Mouse (Mus musculus) cerebellum, adult 11-12 months (tissue): Measurements from ENCODE around the gene Hsd17b2.

ENCODE experiments used
- DNase-seq: peaks from one replicate; pipeline ENCODE4 v3.0.0; 2022

The Hsd17b2 gene

DNA sequence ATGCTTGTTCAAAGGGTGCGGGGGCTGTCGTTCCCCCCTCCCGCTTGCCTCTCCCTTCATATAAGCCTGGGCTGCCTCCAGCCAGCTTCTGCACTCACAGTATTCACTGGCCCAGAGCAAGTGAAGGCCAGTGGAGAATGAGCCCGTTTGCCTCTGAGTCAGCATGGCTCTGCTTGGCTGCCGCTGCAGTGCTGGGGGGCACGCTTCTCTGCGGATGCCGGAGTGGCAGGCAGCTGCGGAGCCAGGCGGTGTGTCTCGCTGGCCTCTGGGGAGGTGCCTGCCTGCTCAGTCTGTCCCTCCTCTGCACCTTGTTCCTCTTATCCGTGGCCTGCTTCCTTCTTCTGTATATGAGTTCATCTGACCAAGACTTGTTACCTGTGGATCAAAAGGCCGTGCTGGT is at the start of gene Hsd17b2:
Gene Hsd17b2 (plus strand): TSS at position 46 of the 400 bp plus-strand sequence.
- no peak for DNase-seq

DNA sequence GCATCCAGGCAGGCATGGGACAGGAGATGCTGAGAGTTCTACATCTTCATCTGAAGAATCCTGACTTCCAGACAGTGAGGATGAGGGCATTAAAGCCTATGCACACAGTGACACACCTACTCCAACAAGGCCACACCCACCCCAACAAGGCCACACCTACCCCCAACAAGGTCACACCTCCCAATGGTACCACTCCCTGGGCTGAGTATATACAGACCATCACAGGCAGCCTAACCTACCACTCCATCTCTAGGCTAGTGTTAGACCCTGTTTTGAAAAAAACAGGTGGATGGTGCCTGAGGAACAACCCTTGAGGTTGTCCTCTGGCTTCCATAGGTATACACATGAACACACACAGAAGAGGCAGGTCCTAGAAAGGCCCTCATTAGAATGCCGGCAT is 49.4 kb upstream of the Hsd17b2 start:
- no peak for DNase-seq

DNA sequence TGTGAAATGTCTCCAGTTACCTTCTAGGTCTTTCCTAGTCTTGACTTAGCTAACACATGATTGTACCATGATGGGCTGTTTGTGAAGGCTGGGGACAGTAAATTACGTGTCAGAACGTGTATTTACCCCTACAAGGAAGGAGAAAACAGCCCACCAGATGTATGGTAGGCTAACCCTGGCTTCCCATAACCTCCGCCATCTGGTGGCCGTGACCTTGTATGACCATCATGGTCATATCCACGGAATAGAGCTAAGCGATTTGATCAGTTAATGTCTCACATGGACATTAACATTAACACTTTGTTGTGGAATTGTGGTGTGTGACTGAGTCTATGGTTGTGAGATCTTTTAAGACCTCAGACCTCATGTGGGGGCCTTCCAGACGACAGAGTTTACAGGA is 42.7 kb upstream of the Hsd17b2 start:
- no peak for DNase-seq

DNA sequence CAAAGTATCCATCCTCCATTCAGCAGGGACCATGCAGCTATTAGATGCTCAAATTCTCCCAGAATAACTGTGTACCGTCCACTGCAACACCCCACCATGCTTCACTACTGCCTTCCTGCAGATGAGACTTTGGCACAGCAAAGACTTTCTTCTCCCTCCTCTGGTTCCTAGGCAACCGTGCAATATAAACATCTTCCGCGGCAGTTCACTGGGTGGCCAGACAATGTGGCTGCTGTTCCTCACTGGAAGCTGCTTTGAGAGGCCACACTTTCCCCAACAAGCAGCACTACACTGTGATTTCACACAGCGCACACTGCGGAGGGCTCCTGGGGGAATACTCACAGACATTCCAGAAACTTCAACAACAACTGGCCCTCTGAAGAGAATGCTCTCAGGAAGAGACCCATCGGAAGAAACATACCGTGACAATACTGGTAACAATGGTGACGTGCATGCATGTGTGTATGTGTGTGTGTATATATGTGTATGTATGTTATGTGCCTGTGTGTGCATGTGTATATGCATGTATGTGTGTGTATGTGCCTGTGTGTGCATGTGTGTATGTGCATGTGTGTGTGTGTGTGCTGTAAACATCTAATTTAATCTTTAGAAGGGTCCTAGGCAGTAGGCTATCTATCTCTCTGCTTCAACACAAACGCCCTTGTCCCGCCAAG is 41.2 kb upstream of the Hsd17b2 start:
- DNase-seq = no peak

DNA sequence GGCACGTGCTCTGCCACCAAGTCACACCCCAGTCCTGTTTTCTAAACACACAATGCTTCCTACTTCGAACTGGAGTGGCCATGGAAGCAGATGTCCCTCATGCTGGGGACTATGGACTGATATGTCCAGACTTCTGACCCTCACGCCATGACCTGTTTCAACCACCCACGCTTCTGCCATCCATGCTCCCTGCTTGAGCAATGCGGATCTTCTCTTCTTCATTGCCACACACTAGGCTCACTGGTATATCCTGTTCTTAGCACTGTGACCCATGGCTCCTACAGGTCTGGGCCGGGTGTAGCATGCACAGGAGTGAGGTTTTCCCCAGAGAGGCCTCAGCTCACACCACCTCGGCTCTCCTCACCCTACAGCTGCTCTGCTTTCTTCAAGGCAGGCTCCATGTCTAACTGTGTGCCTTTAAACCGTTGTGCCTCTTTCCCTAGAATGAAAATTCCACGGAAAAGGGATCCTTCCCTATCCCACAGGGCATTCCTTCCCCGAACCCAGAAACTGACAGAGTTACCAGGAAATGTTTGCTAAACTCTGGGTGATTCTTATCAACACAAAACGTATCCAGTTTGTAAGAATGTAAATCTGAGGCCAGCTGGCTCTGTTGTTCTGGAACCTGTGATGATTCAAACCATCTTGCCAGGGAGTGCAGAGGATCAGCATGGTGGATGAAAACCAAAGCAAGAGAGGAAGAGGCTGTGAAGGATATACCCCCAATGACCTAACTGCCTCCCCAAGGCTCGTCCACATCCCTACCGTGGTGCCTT is 34.2 kb upstream of the Hsd17b2 start:
- DNase-seq = no peak

DNA sequence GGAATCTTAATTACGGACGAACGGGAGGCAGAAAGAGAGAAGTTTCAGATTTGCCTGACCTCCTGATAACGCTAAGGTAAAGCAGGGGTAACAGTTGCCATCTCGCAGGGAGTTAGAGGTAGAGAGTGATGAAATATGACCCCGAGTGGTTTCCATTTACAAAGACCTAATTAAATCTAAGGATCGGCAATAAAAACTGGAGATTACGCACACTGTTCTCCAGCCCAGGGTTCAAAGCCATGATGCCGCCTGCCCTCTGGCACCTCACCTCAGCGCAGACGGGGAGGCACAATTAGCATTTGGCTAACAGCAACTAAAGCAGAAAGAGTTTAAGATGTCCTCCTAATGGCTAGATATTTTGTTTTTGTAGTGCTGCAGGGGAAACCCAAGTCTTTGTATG is 31.2 kb upstream of the Hsd17b2 start:
- no peak for DNase-seq

DNA sequence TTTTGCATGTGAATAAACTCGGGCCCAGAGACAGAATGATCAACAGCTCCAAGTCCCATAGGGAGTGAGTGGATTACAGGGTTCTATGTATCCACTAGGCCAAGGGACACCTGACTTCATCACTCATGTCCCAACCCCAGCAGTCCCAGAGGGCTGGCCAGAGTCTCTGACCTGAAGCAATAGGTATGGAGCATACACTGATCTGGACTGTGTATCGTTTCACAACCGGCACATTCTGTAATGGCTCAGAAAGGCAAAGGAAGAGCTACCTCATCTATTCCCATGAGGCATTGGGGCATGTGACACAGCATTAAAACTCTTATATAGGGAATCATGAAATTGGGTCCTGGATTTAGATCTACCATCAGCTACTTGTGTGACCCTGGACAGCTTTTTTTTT is 29.1 kb upstream of the Hsd17b2 start:
- DNase-seq = no peak

DNA sequence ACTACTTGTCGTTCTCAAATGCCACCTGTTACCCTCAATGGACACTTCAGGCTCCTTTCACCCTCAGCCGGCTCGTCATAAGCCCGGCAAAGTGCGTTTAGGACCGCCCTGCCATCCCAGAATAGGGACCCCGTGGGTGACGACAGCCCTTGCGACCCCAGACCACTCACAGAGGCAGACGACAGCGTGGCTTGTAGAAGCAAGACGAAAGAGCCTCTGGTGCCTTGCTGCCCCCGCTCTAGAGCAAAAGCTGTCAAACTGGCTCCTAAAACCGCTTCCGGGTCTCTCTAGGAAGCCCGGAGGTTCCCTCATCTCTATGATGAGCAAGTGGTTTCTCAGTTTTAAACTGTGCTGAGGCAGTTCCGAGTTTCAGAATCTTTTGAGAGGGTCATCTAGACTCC is 28.3 kb upstream of the Hsd17b2 start, which contains the start of gene Sdr42e1:
Gene Sdr42e1 (minus strand): TSS at position 260 of the 401 bp plus-strand sequence.
- no peak for DNase-seq

DNA sequence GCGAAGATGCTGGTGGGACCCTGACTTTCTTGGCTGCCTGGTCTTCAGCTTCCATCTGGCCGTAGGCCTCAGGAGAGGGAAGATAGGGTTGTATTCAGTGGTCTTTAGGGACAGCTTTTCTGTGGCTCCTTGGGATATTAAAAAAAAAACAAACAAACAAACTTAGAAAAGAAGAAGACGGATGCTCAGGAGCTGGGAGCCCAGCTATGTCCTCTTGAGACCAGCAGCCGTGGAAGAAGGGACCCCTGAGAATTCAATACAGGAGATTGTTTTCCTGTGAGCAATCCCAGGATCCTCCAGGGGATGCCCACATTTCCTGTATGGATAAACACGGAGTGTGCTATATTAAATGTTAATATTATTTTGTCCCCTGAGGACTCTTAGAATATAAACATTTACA is 26.5 kb upstream of the Hsd17b2 start:
- no peak for DNase-seq

DNA sequence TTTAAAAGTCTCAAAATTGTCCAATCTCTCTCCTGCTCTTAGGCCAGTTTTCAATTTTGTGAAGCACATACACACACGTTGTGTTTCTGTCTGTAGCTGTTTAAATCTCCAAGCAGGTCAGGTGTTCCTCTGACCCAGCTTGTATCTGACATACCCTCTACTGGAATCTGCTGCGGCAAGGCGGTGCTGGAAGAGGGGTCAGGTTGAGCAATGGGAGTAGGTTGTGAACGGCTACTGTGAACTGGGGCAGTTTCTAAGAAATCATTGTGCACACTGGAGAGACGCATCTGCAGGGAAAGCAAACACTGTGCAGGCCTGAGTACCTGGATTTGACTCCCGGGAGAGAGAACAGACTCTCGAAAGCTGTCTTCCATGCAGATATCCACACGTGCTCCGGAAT is 25.2 kb upstream of the Hsd17b2 start:
- DNase-seq = no peak

DNA sequence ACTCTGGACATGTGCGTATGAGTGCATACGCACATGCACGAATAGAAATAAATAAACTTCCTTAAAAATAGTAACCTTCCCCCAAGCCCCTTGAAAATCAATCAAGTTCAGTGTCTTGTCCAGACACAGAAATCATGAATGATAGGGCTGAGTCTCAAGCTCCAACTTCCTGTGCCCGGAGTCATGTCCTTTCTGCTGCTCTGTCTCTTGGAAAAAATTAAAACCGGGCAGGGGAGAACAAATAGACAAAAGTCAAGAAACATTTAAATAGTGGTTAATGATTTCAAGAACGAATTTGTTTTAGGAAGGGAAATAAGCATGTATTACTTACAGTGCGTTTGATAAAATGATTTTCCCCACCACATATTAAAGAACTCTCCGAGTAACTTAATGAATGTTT is 24.7 kb upstream of the Hsd17b2 start:
- DNase-seq = no peak

DNA sequence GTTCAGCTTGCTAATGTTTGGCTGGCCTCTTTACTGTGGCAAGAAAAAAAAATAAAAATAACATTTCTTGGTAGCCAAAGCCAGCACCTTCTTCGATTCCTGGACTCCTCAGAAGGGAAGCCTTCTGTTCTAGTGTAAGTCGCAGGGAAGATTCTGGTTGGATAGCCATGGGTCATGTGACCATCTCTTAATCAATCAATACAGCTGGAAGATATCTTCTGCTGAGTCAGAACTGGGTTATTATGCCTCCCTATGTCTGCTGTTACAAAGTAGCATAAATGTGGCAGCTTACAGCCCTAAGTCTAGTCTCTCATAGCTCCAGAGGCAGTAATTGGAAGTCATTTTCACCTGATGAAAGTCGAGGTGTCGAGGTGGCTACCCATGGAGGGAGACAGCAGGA is 23.1 kb upstream of the Hsd17b2 start:
- DNase-seq = no peak

DNA sequence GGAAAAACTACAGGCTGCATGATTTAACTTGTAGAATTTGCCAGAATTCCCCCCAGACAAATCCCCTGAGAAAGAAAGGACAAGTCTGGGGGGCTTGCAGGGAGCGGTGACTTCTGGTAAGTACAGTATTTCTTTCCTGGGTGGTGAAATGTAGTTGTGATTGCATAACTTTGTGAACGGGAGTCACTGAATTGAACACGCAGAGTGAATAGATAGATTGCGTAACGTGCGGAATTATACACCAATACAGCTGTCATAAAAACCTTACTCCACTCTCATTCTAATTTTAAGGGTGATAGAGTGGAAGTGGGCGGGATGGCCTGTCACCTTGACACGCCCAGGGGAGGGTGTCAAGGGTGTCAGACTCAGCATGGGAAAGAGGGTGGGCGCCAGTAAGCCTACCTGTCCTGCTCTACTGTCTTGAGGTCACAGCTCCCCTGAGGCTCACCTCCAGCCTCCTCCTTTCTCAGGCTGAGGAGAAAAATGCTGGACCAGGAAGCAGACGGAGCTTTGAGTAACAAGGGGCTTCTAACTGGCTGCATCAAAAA is 17.7 kb upstream of the Hsd17b2 start:
- no peak for DNase-seq

DNA sequence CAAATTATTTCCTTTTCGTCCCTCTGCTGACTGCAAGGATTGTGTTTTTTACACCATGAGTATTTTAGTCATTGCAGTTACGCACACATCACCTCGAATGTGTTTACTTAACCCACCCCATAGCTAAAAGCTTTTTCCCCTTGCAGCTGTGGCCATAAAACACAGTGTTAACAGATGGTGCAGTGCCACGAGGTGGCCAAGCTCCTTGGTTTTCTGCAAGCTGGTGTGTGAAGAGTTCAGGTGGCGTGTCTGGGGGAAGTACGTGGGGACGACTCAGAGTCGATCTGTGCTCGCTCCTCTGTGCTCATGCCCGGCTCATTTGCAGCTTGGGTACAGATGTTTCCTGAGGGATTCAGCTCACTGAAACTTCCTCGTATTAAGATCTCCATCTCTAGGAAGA is 17.2 kb upstream of the Hsd17b2 start:
- no peak for DNase-seq

DNA sequence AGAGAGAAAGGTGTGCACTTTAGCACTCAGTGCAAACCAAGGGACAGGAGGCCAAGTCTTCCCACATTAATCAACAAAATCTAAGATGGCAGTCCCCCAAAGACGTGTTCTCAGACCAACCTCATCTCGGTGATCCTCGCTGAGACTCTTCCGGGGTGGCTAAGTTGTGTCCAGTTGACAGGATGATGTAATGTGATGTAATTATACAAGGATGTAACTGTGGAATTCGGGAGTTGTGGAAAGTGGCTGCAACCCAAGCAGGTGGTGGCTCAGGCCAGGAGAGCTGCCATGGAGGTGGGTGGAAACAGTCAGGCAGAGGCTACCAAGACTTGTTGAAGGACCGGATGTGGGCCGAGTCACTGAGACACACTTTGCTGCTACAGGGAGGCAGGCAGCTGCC is 13.8 kb upstream of the Hsd17b2 start:
- no peak for DNase-seq

DNA sequence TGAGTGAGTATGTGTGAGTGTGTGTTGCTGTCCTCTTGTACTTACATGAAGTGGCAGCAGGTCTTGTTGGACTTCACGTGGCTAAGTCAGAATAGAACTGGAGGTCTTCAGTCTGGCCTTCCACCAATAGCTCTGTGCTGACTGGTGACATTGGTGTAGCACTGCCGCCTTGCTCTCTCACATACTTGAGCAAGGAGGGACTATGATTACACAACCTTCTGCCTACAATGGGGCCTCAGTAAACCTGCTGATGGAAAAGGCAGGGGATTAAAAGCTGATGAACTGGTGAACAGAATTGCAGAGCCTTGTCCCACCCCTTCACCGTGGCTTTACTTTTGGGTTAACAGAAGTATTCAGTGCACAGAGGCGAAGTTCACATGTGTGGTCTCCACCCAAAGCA is 9.6 kb upstream of the Hsd17b2 start:
- no peak for DNase-seq

DNA sequence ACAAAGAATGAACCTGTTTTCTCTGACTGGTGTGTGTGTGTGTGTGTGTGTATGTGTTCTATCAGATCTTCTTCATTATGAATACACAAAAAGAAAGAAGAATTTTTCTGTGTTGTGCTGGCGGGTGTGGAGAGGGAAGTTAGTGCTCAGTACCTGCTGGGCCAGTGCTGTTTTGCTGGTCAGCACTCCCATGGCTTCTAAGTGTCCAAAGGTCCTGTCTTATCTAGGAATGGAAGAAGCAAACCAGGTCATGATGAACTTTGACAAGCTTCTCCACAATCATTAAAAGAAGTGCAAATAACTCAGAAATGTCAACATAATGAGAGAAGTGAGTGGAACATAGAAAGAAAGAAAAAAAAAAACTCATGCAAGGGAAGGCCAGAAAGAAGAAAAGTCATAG is 6.1 kb upstream of the Hsd17b2 start:
- no peak for DNase-seq

DNA sequence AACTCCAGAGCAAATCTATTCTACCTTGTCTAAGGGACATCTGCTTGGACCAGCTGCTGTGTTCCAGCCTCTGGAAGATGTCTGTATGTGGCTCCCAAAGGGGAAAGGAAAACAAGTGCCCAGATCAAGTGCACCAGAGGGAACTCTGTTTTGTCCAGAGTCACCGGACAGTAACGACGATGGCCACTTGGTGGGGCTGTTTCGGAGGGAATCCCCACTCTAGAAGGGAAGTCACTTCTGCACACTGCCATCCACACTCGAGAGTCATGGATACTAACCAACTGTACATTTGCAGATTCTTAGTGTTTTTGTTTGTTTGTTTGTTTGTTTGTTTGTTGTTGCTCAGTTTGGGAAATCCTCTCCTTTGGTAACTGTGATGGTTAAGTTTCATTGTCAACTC is 4.5 kb upstream of the Hsd17b2 start:
- DNase-seq = no peak

DNA sequence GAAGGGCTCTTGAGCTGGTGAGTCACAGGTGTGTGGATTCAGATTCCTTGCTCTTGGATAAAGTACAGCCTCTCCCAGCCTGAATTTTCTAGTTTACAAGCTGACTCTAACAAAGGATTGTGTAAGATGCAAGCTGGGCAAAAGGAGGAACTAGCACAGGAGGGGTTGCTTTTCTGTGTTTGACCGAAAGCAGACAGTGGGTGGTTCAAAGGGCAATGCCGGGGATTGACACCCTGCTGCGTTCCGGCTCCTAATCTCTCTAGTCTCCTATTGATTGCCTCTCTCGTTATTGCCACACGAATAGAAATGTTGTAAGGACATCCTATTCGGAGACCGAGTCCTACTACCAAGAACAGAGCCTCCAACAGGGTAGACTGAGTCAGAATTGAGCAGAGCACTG is 1.0 kb upstream of the Hsd17b2 start:
- no peak for DNase-seq

DNA sequence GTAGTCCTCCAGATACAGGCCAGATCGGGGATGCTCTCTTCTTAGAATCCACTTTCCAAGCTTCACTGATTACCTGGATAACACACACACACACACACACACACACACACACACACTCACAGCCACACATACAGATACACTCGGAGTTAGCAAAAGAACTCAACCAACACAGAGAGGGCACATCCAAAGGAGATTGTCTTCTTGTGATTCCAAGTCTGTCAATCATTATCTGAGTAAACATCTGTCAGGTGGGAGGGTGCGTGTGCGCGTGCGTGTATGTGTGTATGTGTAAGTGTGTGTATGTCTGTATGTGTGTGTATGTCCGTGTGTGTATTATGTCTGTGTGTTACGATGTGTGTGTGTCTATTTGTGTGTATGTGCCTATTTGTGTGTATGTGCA is 458 bp upstream of the Hsd17b2 start:
- no peak for DNase-seq

DNA sequence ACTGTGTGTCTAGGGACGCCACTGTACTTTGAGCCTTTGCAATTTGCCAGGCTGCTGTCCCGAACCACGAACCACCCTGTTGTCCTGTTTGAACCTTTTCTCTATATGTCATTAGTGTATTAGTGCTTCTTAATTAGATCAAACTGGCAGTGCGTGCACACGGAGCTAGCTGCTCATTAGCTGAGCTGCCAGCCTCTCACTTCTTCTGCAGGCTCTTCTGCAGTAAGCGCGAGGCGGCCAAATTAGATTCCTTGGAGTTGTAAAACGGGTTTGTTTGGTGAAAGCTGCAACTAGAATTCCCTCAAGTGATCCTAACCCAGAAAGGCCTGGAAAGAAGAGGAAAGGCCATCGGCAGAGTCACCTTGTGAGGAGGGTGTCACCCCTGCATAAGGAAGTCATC is 997 bp downstream of the Hsd17b2 start:
- no peak for DNase-seq

DNA sequence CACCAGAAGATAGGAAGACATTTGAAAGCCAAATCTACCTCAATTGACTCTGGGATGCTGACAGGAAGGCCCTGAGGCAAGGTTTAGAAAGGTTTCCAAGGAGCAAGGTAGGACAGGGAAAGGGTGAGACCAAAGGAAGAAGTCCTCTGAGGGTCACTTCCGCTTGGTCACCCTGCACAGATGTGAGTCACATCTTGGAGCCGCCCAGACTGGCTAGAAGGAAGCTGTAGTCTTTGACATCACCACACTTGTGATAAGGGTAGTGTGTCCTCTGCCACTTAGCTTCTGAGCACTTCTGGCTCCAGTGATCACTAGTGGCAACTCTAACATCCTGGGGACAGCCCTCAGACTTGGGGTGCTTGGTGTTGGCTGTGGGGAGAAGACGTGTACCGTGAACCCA is 4.4 kb downstream of the Hsd17b2 start:
- no peak for DNase-seq

DNA sequence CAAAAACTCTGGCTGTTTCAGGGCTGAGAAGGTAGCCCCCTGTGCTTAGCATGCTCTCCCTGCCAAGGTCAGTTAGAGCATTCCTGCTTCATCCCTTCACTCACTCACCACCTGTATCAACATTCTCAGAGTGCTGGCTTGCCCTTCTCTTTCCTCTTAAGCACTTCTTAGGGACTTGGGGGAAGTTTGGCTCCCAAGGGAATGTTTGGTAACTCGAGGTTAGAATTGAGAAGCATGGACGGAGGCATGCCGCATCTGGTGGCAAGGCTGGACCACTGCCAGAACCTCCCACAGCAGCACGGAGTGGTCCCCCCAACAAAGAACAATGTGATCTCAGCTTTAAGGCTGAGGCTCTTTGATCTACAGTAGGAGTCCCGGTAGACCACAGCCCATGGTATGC is 10.5 kb downstream of the Hsd17b2 start:
- DNase-seq = no peak

DNA sequence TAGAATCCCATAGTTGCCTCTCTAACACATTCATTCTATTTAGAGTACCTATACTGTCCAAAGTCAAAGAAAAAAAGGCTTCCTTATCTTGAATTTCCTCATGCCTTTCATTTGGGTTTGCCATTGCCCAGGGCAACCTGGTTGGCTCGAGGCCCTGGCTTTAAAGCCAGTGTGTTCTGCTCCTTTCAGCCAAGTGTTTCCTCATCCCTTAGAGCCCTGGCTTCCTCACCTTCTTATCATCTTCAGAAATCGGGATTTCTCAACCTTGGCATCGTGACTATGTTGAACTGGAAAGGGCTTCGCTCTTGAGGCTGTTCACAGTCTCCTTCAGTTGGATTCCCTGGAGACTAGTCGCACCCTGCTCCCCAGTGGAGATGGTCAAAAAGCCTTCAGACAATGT is 12.9 kb downstream of the Hsd17b2 start:
- no peak for DNase-seq

DNA sequence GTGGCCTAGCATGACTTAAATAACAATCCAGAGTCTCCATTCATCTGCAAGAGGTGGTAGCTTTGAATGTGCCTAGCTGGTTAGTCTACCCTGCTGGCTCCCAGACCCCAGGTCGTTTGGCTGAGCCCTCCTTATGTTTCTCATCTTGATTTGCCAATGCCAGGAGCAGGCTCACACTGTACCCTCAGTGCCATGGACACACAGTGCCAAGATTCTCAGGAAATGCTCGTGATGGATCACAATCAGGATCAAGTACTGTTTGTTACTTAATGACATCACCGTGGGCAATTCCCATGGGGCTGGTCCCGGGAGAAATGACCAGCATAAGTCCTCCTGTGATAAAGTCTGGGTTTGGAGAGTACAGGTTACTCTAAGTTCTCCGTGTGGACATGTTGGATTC is 14.2 kb downstream of the Hsd17b2 start:
- no peak for DNase-seq
